Mouse (Mus musculus): ENCODE measurements around the gene Scn5a.

DNA sequence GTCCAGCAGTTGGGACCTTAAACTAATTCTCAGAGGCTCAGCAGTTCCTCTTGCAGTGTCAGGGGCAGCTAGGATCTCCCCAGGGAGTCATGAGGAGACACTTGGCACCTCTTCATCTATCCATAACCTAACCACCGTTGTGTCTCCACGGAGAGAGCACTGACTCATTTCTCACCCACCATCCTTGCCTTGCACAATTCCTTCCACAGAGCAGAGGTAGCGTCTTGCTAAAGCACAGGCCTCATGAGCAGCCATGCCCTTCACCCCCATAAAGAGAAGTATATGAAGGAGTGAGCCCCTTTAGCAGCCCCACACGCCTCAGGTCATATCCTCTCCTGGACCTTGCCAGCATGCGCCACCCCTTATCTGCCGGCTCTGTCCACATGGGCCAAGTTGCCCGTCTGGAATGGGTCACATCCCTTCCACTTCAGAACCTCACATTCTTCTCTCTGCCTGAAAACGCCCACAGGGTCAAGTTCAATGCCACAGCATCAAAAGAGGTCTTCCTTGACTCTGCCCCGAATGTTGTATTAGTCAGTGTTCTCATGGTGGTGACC, 105.1 kb downstream of the Scn5a start:
- TF ChIP-seq UBTF (IDR thresholded peaks at IDR 0.05; ENCODE audit: low read depth, low read length) (no peak), POLR2A (IDR thresholded peaks at IDR 0.05; ENCODE audit: low read depth, low read length) (no peak), HCFC1 (IDR thresholded peaks at IDR 0.05; ENCODE audit: low read depth, low read length) (no peak), JUND (conservative IDR thresholded peaks at IDR 0.05; ENCODE audit: low read depth, low read length) (no peak), CTCF (conservative IDR thresholded peaks at IDR 0.05 in 1 of 2, IDR thresholded peaks at IDR 0.05 in 1 of 2; ENCODE audit: low read depth in 2 of 2, low read length in 2 of 2) (no peak), EP300 (IDR thresholded peaks at IDR 0.05; ENCODE audit: low read length) (no peak), SMC3 (IDR thresholded peaks at IDR 0.05; ENCODE audit: low read depth, low read length) (no peak), GABPA (IDR thresholded peaks at IDR 0.05; ENCODE audit: insufficient replicate concordance, low read depth, low read length) (no peak), ZKSCAN1 (IDR thresholded peaks at IDR 0.05; ENCODE audit: borderline replicate concordance, low read depth, low read length) (no peak), ELF1 (IDR thresholded peaks at IDR 0.05; ENCODE audit: low read depth, low read length) (no peak), MAZ (IDR thresholded peaks at IDR 0.05; ENCODE audit: low read depth, low read length) (no peak), ETS1 (conservative IDR thresholded peaks at IDR 0.05; ENCODE audit: low read depth, low read length) (no peak), MEF2A (IDR thresholded peaks at IDR 0.05; ENCODE audit: borderline replicate concordance, low read depth, low read length) (no peak)

Data from CH12.LX (cell line).